Mouse (Mus musculus) neural tube, embryonic 14.5 days (tissue): ENCODE data around the gene Ddx46. TPM values are rescaled to one million over a fixed set of nuclear protein-coding genes. Genes with fewer than 3 reads are reported as not detected.

Source experiments
- ATAC-seq: fragments of 200-750 bp; cut with Nextera tagmentation; 2 replicates; pipeline ENCODE4 v1.8.0; 2017; ENCODE audit warnings: low read depth, mild to moderate bottlenecking, moderate TSS enrichment, moderate library complexity
- H3K27ac ChIP-seq: fragments of 300-500 bp; sonication (generic); 2 replicates; pipeline ENCODE4 v1.5.1; 2014; ENCODE audit warnings: low read depth, mild to moderate bottlenecking, control low read depth, low read length, moderate library complexity, mixed read lengths
- H3K27me3 ChIP-seq: fragments of 300-500 bp; sonication (generic); 2 replicates; pipeline ENCODE4 v1.6.1; 2014; ENCODE audit warnings: low read length; ENCODE audit not compliant: control insufficient read depth, insufficient read depth
- H3K36me3 ChIP-seq: fragments of 300-500 bp; sonication (generic); 2 replicates; pipeline ENCODE4 v1.6.1; 2014; ENCODE audit warnings: low read length, mixed read lengths; ENCODE audit not compliant: control insufficient read depth, insufficient read depth
- H3K4me1 ChIP-seq: fragments of 300-500 bp; sonication (generic); 2 replicates; pipeline ENCODE4 v1.6.1; 2014; ENCODE audit warnings: low read length; ENCODE audit not compliant: control insufficient read depth, insufficient read depth
- H3K4me2 ChIP-seq: fragments of 300-500 bp; sonication (generic); 2 replicates; pipeline ENCODE4 v1.6.1; 2014; ENCODE audit warnings: mild to moderate bottlenecking, low read depth, low read length, control low read depth
- H3K4me3 ChIP-seq: fragments of 300-500 bp; sonication (generic); 2 replicates; pipeline ENCODE4 v1.5.1; 2014; ENCODE audit warnings: low read depth, low read length, control low read depth, mixed read lengths
- H3K9ac ChIP-seq: fragments of 300-500 bp; sonication (generic); replicated peaks from 2 replicates; pipeline ENCODE4 v1.6.1; 2014; ENCODE audit warnings: low read depth, mild to moderate bottlenecking, control low read depth, low read length, mixed read lengths
- H3K9me3 ChIP-seq: fragments of 300-500 bp; sonication (generic); 2 replicates; pipeline ENCODE4 v1.6.1; 2016; ENCODE audit warnings: low read length; ENCODE audit not compliant: control insufficient read depth
- WGBS: fragments of 180-500 bp; shearing (Covaris S2); extraction: QIAGEN DNeasy Blood & Tissue Kit; methylation state at CpG from one replicate; pipeline ENCODE4 v1.1.7; 2014; 5-methylcytosine and 5-hydroxymethylcytosine counted together
- polyA plus RNA-seq: library from polyadenylated mRNA; unstranded; fragments of >200 nt; fragmentation: Nextera tagmentation; extraction: Ambion mirVana; gene quantifications from 2 replicates; pipeline ENCODE4 v1.2.1, GENCODE M21; 2014

The Ddx46 gene
- polyA plus RNA-seq, 1 experiment from 2014 or later, result 31.2 TPM

GRCm38 (mm10) chr13:55672711-55673110 is 37.9 kb downstream of the Ddx46 start:
- no peak for ATAC-seq
- no peaks in the 10 kb centered on the region for H3K9me3 ChIP-seq
- no peak overlapping the region for H3K27ac ChIP-seq
- WGBS, result 95% methylated on average over 6 of the region's 6 CpGs
- H3K9ac ChIP-seq, result no peak overlapping the region
- no peak overlapping the region for H3K4me2 ChIP-seq
- H3K4me1 ChIP-seq, result no peaks in the 10 kb centered on the region
- no peaks in the 10 kb centered on the region for H3K27me3 ChIP-seq
- H3K36me3 ChIP-seq, result peaks cover 77% of the 10 kb centered on the region
- H3K4me3 ChIP-seq, result no peak overlapping the region

GRCm38 (mm10) chr13:55677364-55677763 is 42.5 kb downstream of the Ddx46 start:
- Histone ChIP-seq H3K4me1 (no peaks in the 10 kb centered on the region), H3K36me3 (peaks cover 58% of the 10 kb centered on the region), H3K9me3 (no peaks in the 10 kb centered on the region), H3K27ac (no peak overlapping the region), H3K4me2 (no peak overlapping the region), H3K4me3 (no peak overlapping the region), H3K9ac (no peak overlapping the region), H3K27me3 (no peaks in the 10 kb centered on the region)
- 83% methylated on average over 8 of the region's 8 CpGs for WGBS
- ATAC-seq, result no peak

GRCm38 (mm10) chr13:55682201-55682600 is 47.4 kb downstream of the Ddx46 start:
- H3K4me2 ChIP-seq, result no peak overlapping the region
- no peaks in the 10 kb centered on the region for H3K9me3 ChIP-seq
- 91% methylated on average over 9 of the region's 9 CpGs for WGBS
- H3K27ac ChIP-seq, result no peak overlapping the region
- ATAC-seq, result no peak
- peaks cover 24% of the 10 kb centered on the region for H3K36me3 ChIP-seq
- H3K4me3 ChIP-seq, result no peak overlapping the region
- no peaks in the 10 kb centered on the region for H3K4me1 ChIP-seq
- H3K9ac ChIP-seq, result no peak overlapping the region
- H3K27me3 ChIP-seq, result no peaks in the 10 kb centered on the region

- Histone ChIP-seq H3K4me1 (no peaks in the 10 kb centered on the region), H3K4me2 (no peak overlapping the region), H3K4me3 (no peak overlapping the region), H3K9me3 (no peaks in the 10 kb centered on the region), H3K36me3 (peaks cover 13% of the 10 kb centered on the region; the same call in 1 of the 2 replicates), H3K27me3 (no peaks in the 10 kb centered on the region), H3K9ac (no peak overlapping the region), H3K27ac (no peak overlapping the region)
- ATAC-seq, result no peak
- 85% methylated on average over 3 of the region's 3 CpGs for WGBS
These were observed 48.8 kb downstream of the Ddx46 start for GRCm38 (mm10) chr13:55683581-55683980.

GRCm38 (mm10) chr13:55686107-55686633 is 51.3 kb downstream of the Ddx46 start:
- Histone ChIP-seq H3K4me2 (no peak overlapping the region), H3K9me3 (no peaks in the 10 kb centered on the region), H3K9ac (no peak overlapping the region), H3K27ac (peak overlapping the region; percentile 69), H3K27me3 (no peaks in the 10 kb centered on the region), H3K4me1 (no peaks in the 10 kb centered on the region), H3K4me3 (no peak overlapping the region), H3K36me3 (no peaks in the 10 kb centered on the region)
- peak; percentile 84 for ATAC-seq
- WGBS, result 60% methylated on average over 9 of the region's 9 CpGs

GRCm38 (mm10) chr13:55687927-55688602 is 53.2 kb downstream of the Ddx46 start:
- Histone ChIP-seq H3K4me1 (no peaks in the 10 kb centered on the region), H3K4me2 (no peak overlapping the region), H3K27me3 (no peaks in the 10 kb centered on the region), H3K27ac (no peak overlapping the region), H3K4me3 (no peak overlapping the region), H3K36me3 (no peaks in the 10 kb centered on the region), H3K9me3 (no peaks in the 10 kb centered on the region), H3K9ac (no peak overlapping the region)
- no peak for ATAC-seq
- WGBS, result 7% methylated on average over 4 of the region's 4 CpGs

GRCm38 (mm10) chr13:55692535-55693242 is 57.9 kb downstream of the Ddx46 start, which contains the start of gene B230219D22Rik:
Gene B230219D22Rik (plus strand): TSS chr13:55693124.
- Histone ChIP-seq H3K4me2 (peak within 1 kb of the TSS; percentile 62), H3K4me3 (peak within 1 kb of the TSS; percentile 97), H3K4me1 (peaks cover 17% of the 10 kb centered on the region), H3K36me3 (no peaks in the 10 kb centered on the region), H3K9me3 (no peaks in the 10 kb centered on the region), H3K9ac (peak within 1 kb of the TSS; percentile 100), H3K27me3 (no peaks in the 10 kb centered on the region), H3K27ac (peak within 1 kb of the TSS; percentile 98)
- peak; percentile 98 for ATAC-seq
- WGBS, result 2% methylated on average over 49 of the region's 51 CpGs

- Histone ChIP-seq H3K36me3 (no peaks in the 10 kb centered on the region), H3K4me2 (peak overlapping the region; percentile 62), H3K27me3 (no peaks in the 10 kb centered on the region), H3K4me3 (peak overlapping the region; percentile 97), H3K9me3 (no peaks in the 10 kb centered on the region), H3K27ac (peak overlapping the region; percentile 98), H3K9ac (peak overlapping the region; percentile 100), H3K4me1 (peaks cover 17% of the 10 kb centered on the region)
- under 1% methylated on average over 38 of the region's 70 CpGs for WGBS
- peak; percentile 77 for ATAC-seq
These were observed 58.5 kb downstream of the Ddx46 start for GRCm38 (mm10) chr13:55693243-55693721.

GRCm38 (mm10) chr13:55694110-55694509 is 59.3 kb downstream of the Ddx46 start:
- no peak overlapping the region for H3K27ac ChIP-seq
- WGBS, result 17% methylated on average over 8 of the region's 8 CpGs
- no peaks in the 10 kb centered on the region for H3K9me3 ChIP-seq
- H3K4me1 ChIP-seq, result peaks cover 17% of the 10 kb centered on the region
- peak overlapping the region; percentile 12; the same call in 1 of the 2 replicates for H3K9ac ChIP-seq
- no peaks in the 10 kb centered on the region for H3K27me3 ChIP-seq
- H3K4me2 ChIP-seq, result peak overlapping the region; percentile 62
- peak overlapping the region; percentile 97 for H3K4me3 ChIP-seq
- no peak for ATAC-seq
- H3K36me3 ChIP-seq, result peaks cover under 1% of the 10 kb centered on the region
